ENCODE assay signal across 28 mouse cellular contexts in the genomic region with DNA sequence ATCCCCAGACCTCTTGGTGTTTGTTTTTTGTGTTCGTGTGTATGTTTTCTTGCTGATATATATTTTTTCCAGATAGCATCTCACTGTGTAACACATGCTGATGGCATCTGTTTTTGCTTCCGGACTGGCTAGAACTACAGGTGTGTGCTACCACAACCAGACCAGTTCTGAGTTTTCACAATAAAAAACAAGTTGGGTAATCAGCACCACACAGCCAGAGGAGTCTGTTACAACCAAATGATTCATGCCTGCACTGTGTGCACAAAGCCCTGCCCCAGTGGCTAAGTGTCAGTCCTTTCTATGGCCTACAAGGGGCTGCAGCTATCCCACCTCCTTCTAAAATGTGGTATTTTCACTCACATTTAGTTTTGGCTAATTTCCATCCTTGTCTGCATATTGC. TPM values are rescaled to one million over a fixed set of nuclear protein-coding genes. Genes with fewer than 3 reads are reported as not detected.
"Had no signal": no experiment of that assay in that cellular context is flagged by ENCODE, and none has a peak within 500 bp of the region (broad histone marks: within the 10 kb centered on the region; RNA-seq: fewer than 3 reads in every experiment).

No protein-coding gene starts in this region.

- H3K9ac ChIP-seq: heart, embryonic 13.5 days; heart, embryonic 15.5 days; hindbrain, embryonic 13.5 days; hindbrain, embryonic 15.5 days; intestine, embryonic 15.5 days; limb, embryonic 12.5 days; liver, embryonic 13.5 days; liver, embryonic 15.5 days had no signal

- H3K27ac ChIP-seq: gastrocnemius, adult 2 months; heart, adult 2 months; heart, embryonic 13.5 days; heart, embryonic 15.5 days; hindbrain, embryonic 13.5 days; hindbrain, embryonic 15.5 days; hindbrain, postnatal 0 days; intestine, embryonic 15.5 days; layer of hippocampus, adult 2 months; left cerebral cortex, adult 2 months; limb, embryonic 10.5 days; limb, embryonic 12.5 days; liver, embryonic 13.5 days; liver, embryonic 15.5 days had no signal

- DNase-seq: gastrocnemius, adult 2 months; gastrocnemius, postnatal 10 days; gastrocnemius, postnatal 36 days; heart, adult 11 months; heart, adult 2 months; heart, postnatal 14 days; heart, postnatal 36 days; kidney, adult 18-20 months; kidney, adult 8-10 months; kidney, postnatal 10 days; kidney, postnatal 36 days; liver; liver, embryonic 13.5 days had no signal

- H3K36me3 ChIP-seq: heart, embryonic 15.5 days; intestine, embryonic 15.5 days had no signal

- H3K4me2 ChIP-seq: heart, embryonic 11.5 days; heart, embryonic 13.5 days; heart, embryonic 15.5 days; hindbrain, embryonic 13.5 days; hindbrain, embryonic 15.5 days; intestine, embryonic 15.5 days; limb, embryonic 12.5 days; liver, embryonic 11.5 days; liver, embryonic 13.5 days; liver, embryonic 15.5 days had no signal

- H3K27me3 ChIP-seq: heart, embryonic 13.5 days; heart, embryonic 15.5 days; hindbrain, embryonic 13.5 days; hindbrain, embryonic 15.5 days; intestine, embryonic 15.5 days; limb, embryonic 12.5 days; liver, embryonic 13.5 days; liver, embryonic 15.5 days had no signal

- ATAC-seq: hindbrain, postnatal 0 days; inflammation-experienced regulatory T-cells, adult 6 months; intestine, embryonic 15.5 days; intestine, postnatal 0 days had no signal

- H3K4me3 ChIP-seq: gastrocnemius, adult 2 months; heart, adult 2 months; heart, embryonic 13.5 days; heart, embryonic 15.5 days; hindbrain, embryonic 13.5 days; hindbrain, embryonic 15.5 days; intestine, embryonic 15.5 days; layer of hippocampus, adult 2 months; left cerebral cortex, adult 2 months; limb, embryonic 10.5 days; limb, embryonic 12.5 days; liver, embryonic 13.5 days; liver, embryonic 15.5 days had no signal

- H3K9me3 ChIP-seq: heart, embryonic 13.5 days; heart, embryonic 15.5 days; hindbrain, embryonic 13.5 days; hindbrain, embryonic 15.5 days; intestine, embryonic 15.5 days; limb, embryonic 10.5 days; limb, embryonic 12.5 days; liver, embryonic 13.5 days; liver, embryonic 15.5 days had no signal

- H3K4me1 ChIP-seq: heart, embryonic 13.5 days; heart, embryonic 15.5 days; hindbrain, embryonic 13.5 days; hindbrain, embryonic 15.5 days; intestine, embryonic 15.5 days; limb, embryonic 10.5 days; limb, embryonic 12.5 days had no signal

RNA-seq across cellular contexts. Expression of gene Slc38a5, which starts 34.2 kb away (rescaled TPM):
- polyA plus RNA-seq: inflammation-experienced regulatory T-cells, adult 6 months had no signal
